Mouse (Mus musculus) layer of hippocampus, adult 2 months (tissue): Measurements from ENCODE around the gene Rnf128. TPM values are rescaled to one million over a fixed set of nuclear protein-coding genes. Genes with fewer than 3 reads are reported as not detected.

Source experiments
- DNase-seq, 2 experiments: peaks; one replicate each; pipeline ENCODE4 v3.0.0; 2022; ENCODE audit warnings: low spot score in 2 of 2
- H3K27ac ChIP-seq: fragments of 200-600 bp; 2 replicates; pipeline ENCODE4 v1.8.1; 2022
- H3K4me3 ChIP-seq: fragments of 200-600 bp; 2 replicates; pipeline ENCODE4 v1.8.1; 2022; ENCODE audit warnings: mild to moderate bottlenecking
- CTCF ChIP-seq: fragments of 200-600 bp; conservative IDR thresholded peaks from 2 replicates; pipeline ENCODE4 v1.8.1; 2022; ENCODE audit warnings: antibody characterized with exemption, mild to moderate bottlenecking, moderate library complexity
- long read RNA-seq, 2 experiments: library from polyadenylated mRNA; stranded (forward); transcript quantifications; one replicate each; pipeline ENCODE4 v2.0.0; 2021; ENCODE audit warnings: borderline mapping rate in 2 of 2
- total RNA-seq, 2 experiments: library from RNA; stranded (reverse); gene quantifications; 2 replicates each; pipeline ENCODE4 v1.2.3; 2021

Gene Rnf128
- total RNA-seq: 10 to 100 TPM; 30.4 to 30.7 TPM
- long read RNA-seq, experiment 1, transcript Rnf128-201 (7 exons, 2,750 nt): major isoform, 61 of 68 reads
- long read RNA-seq, experiment 1, partial matches to known transcripts: 3 of 68 reads
- long read RNA-seq, experiment 1, other reads (novel, unspliced or antisense): 4 of 68 reads
- long read RNA-seq, experiment 2, transcript Rnf128-201 (7 exons, 2,750 nt): major isoform, 61 of 63 reads
- long read RNA-seq, experiment 2, partial matches to known transcripts: 0 of 63 reads
- long read RNA-seq, experiment 2, other reads (novel, unspliced or antisense): 2 of 63 reads

DNA sequence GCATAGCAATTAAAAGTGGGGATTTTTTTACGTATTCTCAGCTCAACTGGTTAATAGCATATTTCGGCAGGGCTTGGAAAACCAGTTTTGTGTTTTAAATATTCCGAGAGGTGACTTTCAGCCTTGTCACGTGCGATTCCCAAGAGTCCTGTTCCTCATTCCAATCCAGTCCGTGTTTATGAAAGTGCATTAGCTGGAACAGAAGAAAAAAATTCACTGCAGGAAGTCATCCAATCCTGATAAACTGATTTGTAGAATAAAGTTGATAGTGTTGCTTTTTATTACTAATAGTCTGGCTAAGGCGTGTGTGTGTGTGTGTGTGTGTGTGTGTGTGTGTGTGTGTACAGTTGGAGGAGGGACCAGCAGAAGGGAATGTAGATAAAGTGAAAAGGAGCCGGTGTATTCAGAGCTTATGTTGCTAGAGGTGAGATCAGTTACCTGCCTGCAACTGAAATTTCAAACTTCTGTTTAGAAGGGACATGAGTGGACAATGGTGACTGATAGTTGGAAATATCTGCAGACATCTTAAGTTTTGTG lies at the start of gene Rnf128:
TSS of gene Rnf128 (plus strand) at position 392 of the 537 bp plus-strand sequence.
- Histone ChIP-seq H3K4me3 (no peak within 1 kb of the TSS), H3K27ac (no peak within 1 kb of the TSS)
- DNase-seq: no peak
- TF ChIP-seq CTCF: no peak

DNA sequence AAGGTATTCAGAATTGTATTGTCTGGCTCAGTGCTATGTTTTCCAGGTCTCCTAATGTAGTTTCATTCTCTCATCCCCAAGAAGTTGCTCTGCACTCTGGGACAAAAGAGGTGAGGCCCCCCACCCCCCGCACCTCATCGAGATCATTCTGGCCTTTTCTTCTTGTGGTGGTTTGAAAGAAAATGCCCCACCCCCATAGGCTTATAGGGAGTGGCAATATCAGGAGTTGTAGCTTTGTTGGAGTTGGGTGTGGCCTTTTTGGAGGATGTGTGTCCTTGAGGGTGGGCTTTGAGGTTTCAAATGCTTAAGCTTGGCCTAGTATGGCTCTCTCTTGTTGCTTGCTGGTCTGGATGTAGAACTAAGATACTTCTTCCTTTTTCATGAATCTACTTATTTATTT lies 47.0 kb upstream of the Rnf128 start:
- Histone ChIP-seq H3K27ac (no peak overlapping the region), H3K4me3 (no peak overlapping the region)
- TF ChIP-seq CTCF: no peak
- DNase-seq: no peak

DNA sequence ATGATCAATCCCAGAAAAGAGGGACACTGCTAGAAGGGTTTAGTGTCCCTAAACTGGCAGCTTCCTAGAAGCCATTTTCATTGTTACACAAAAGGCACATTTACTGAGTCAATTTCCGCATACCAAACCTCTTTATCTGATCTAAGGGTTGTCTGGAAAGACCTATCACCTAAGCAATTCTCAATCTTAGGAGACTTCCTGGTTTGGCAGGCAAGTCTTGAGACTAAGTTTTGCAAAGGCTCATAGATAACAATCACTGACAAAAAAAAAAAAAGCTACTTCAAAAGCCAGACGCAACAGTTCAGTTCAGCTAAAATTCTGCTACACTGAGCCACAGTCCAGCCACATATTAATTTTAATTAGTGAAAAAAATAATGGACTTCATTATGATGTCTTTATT lies 43.9 kb upstream of the Rnf128 start:
- no peak for DNase-seq
- TF ChIP-seq CTCF: no peak
- H3K27ac ChIP-seq: no peak overlapping the region
- no peak overlapping the region for H3K4me3 ChIP-seq

DNA sequence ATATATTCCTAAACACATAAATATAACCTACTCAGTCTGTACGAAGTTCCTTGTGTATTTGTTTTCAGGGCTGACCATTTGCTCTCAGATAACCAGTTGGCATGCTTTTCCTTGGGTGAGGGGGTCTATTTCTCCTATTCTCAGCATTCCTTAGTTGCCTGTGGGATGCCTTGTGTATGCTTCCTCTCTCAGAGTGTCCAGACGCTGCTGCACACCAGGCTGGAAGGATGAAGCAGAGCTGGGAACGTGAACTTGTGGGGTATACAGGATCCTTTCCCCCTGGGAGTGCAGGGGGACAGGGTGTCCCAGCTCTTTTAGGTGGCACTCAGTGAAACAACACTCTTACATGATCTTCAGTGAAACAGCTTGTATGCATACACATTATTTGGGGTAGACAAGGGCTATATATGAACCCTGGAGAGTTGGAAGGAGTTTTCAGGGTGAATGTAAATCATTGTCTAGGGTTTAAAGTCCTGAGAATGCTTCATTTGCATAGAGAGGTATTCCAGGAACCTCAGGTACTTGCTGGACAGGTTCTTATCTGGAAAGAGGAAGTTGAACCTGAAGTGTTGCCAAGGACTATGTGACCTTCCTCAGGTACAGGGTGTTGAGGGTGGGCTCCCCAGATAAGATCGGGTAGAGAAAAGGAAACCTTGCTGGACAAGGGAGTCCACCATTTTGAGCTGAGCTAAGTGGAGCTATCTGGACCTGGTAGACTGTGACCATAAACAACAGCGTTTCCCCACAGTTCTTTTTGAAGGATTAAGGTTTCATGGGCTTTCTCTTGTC lies 38.6 kb upstream of the Rnf128 start:
- Histone ChIP-seq H3K4me3 (no peak overlapping the region), H3K27ac (no peak overlapping the region)
- no peak for TF ChIP-seq CTCF
- no peak for DNase-seq

- no peak overlapping the region for H3K4me3 ChIP-seq
Measured at GRCm38 (mm10) chrX:139525724-139526123, 37.4 kb upstream of the Rnf128 start.

GRCm38 (mm10) chrX:139526984-139527383 lies 36.1 kb upstream of the Rnf128 start:
- Histone ChIP-seq H3K27ac (no peak overlapping the region), H3K4me3 (no peak overlapping the region)
- TF ChIP-seq CTCF: no peak
- no peak for DNase-seq

More at GRCm38 (mm10) chrX:139525724-139526123, 37.4 kb upstream of the Rnf128 start:
- TF ChIP-seq CTCF: no peak
- no peak for DNase-seq
- no peak overlapping the region for H3K27ac ChIP-seq

- Histone ChIP-seq H3K27ac (no peak overlapping the region), H3K4me3 (no peak overlapping the region)
- DNase-seq: no peak
- no peak for TF ChIP-seq CTCF
Measured at GRCm38 (mm10) chrX:139529678-139530077, 33.4 kb upstream of the Rnf128 start.

- TF ChIP-seq CTCF: no peak
- DNase-seq: no peak
Measured at GRCm38 (mm10) chrX:139532293-139532692, 30.8 kb upstream of the Rnf128 start.

GRCm38 (mm10) chrX:139537641-139538397 lies 25.3 kb upstream of the Rnf128 start:
- no peak overlapping the region for H3K27ac ChIP-seq
- H3K4me3 ChIP-seq: no peak overlapping the region
- no peak for DNase-seq
- TF ChIP-seq CTCF: no peak

More at GRCm38 (mm10) chrX:139532293-139532692, 30.8 kb upstream of the Rnf128 start:
- Histone ChIP-seq H3K4me3 (no peak overlapping the region), H3K27ac (no peak overlapping the region)

DNA sequence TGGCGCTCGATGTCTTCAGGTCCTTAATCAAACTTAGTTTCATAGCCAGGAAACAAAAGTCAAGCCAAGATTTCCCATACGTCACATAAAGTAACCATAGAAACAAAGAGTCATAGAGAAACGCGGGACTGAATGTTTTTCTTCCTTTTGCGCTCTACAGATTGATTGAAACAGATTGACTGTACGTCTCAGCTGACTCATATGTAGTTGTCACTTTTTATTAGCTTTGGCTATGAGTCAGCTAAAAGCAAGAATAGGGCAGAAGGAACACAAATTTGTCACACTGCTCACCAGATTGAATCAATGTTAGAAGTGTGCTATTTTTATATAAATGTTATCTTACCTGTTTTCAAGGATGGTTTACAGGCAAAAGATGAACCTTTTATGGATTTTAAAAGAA lies 19.4 kb upstream of the Rnf128 start:
- TF ChIP-seq CTCF: no peak
- Histone ChIP-seq H3K4me3 (no peak overlapping the region), H3K27ac (no peak overlapping the region)
- peak in 1 of 2 experiments; percentile 8 for DNase-seq

GRCm38 (mm10) chrX:139550456-139550855 lies 12.7 kb upstream of the Rnf128 start:
- no peak for DNase-seq
- no peak for TF ChIP-seq CTCF
- no peak overlapping the region for H3K4me3 ChIP-seq
- no peak overlapping the region for H3K27ac ChIP-seq

DNA sequence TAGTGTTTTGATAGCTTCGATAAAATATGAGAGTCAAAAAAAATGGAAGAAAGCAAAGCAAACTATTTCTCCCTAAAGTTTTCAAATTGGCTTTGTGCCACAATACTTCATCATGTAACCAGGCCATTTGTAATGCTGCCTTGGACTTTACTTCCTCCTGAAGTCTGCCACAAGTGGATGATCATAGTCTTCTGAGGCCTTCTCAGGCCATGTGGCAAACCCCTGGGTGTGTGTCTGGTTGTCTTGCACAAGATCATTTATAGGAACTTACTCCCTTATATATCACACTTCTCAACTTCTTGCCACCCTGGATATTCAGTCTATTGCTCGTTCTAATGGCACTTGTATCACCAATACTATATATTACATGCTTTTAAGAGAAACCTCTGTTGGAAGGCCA lies 11.0 kb upstream of the Rnf128 start:
- H3K4me3 ChIP-seq: no peak overlapping the region
- TF ChIP-seq CTCF: no peak
- no peak overlapping the region for H3K27ac ChIP-seq
- DNase-seq: no peak
